Mouse (Mus musculus): ENCODE results near the gene Bcl2l1.
A peak's percentile ranks its signal among the peaks of the same experiment; 100 is the strongest.

The Bcl2l1 gene

DNA sequence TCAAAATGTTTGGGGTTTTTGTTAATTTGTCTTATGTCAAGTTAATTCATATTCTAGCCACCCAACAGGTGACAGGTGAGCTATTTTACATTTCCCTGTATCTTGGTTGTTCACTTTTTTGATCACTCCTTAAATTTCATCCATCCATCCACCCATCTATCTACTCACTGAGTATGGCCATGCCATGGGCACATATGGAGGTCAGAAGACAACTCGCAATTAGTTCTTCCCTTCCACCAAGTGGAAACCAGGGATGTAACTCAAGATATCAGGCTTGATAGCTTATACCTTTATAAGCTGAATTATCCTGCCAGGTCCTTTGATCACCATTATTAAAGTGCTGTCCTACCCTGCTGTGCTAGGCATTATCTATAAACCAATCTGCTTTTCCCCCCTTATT, 7.8 kb downstream of the Bcl2l1 start:
- DNase-seq, result peak; percentile 68

- DNase-seq, result peak; percentile 91
Observed at GRCm38 (mm10) chr2:152821566-152821965, 10.0 kb downstream of the Bcl2l1 start.

DNA sequence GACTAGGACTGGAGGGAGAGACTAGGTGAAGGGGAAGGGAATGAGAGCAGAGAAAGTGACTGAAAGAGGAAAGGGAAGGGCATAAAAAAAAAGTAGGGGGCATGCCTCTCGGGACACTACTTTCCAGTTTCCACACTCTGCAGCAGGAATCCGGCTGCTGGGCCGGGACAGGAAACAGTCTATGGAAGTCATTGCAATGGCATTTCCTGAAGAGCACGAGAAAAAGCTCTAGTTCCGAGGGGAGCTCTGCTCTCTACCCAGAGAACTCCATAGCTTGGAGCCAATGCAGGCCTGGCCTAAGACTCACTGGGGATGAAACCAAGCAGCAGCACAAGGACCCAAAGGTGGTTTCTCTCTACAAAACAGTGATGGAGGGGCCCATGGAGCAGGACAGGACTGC, 10.5 kb downstream of the Bcl2l1 start:
- peak; percentile 99 for DNase-seq

DNA sequence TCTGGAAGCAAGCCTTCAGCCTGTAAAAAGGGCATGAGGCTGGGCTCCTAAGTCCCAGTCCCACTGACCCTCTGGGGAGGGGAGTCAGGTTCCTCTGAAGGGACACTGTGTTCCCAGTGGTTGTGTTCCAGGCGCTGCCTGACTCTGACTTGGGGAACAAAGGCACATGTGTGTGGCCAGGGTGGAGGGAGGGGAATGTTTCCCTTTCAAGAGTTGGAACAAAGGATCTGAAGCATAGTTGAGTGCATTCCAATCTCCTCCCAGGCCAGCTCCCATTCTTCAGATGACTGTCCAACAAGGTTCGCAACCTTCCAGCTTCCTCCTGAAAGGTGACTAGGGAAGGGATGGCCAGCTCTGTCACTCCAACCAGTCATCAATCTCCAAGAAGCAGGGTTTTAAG, 11.2 kb downstream of the Bcl2l1 start:
- DNase-seq, result peak; percentile 100

DNA sequence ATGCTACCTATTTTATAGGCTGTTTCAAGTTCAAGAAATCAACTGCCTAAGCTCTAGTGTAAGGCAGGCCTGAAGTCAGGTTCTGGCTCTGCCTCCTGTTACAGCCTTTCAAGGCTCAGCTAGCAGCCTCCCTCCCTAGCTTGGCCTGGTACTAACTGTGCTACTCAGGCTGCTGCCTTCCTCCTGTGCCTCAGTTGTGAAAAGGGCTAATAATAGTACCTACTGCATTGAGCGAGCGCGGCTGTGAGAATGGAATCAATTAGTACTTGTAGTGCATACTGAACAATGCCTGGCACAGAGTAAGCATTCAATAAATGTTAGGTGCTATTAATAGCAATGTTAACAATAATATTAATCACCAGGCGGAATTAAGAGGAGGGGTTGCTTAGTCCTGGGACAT, 11.6 kb downstream of the Bcl2l1 start:
- DNase-seq, result peak; percentile 98

DNA sequence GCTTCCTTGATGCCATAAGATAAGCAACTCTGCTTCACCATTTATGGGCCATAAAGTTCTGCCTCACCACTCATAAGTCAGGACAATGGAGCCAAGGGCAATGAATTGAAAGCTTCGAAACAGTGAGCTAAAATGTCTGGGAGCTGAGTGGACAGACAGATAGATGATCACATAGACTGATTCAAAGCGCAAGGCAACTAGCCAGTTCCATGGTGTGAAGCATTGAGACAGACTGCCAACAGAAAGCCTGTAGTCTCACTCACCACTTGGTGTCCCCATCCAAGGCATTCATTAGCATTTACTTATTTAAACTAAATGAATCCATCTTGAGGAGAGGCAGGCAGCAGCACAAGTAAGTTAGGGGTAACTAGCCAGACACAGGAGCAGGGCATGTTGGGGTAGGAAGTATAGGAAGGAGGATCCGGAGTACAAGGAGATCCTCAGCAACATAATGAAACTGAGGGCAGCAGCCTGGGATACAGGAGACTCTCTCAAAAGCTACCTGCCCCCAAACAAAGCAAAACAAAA, 12.4 kb downstream of the Bcl2l1 start:
- peak; percentile 88 for DNase-seq

DNA sequence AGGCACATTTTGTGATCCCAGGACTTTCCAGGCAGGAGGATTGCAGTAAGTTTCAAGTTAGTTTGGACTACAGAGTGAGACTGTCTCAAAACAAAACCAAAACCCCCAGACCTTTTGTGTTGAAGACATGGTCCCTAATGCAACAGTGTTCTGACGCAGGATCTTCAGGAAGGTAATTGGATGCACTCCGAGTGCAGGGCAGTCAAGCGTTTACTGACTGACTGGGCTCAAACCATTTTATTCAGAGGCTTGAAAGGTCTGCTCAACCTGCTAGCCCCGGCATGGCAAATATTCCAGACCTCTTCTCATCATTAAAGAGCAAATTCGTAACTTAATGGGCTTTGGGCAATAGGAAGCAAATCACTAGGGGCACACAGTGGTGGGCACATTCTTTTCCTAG, 12.8 kb downstream of the Bcl2l1 start:
- no peak for DNase-seq

DNA sequence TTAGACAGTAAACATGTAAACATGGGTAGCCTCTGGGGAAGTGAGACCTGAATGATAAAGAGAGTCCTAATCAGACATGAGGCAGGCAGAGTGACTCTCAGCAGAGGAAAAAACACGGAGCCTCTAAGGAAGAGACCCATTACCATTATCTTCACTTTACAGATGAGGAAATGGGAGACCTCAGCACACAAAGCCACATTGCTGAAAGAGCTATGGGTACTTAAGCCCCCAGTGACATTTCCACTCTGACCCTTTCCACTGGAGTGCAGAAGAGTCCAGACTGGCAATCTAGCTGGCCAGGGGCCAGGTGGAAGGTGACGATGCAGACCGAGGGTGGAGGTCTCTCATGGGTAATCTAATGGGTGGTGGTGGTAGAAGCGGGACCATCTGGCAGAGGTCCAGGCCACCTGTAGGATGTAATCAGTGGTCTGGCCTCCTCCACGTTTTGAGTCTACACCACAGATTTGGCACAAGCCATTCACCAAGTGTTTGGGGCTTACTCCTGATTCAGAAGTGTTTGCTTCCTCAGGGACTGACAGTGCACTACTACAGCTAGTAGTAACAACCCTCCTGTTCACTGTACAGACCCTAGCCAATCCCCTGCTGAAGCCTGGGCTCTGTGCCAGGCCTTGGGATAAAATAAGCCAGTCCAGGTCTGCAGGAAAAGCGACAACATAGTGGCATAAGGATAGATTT, 13.8 kb downstream of the Bcl2l1 start:
- DNase-seq, result peak; percentile 97

- peak; percentile 89 for DNase-seq
Observed at GRCm38 (mm10) chr2:152816657-152817348, 14.7 kb downstream of the Bcl2l1 start.

DNA sequence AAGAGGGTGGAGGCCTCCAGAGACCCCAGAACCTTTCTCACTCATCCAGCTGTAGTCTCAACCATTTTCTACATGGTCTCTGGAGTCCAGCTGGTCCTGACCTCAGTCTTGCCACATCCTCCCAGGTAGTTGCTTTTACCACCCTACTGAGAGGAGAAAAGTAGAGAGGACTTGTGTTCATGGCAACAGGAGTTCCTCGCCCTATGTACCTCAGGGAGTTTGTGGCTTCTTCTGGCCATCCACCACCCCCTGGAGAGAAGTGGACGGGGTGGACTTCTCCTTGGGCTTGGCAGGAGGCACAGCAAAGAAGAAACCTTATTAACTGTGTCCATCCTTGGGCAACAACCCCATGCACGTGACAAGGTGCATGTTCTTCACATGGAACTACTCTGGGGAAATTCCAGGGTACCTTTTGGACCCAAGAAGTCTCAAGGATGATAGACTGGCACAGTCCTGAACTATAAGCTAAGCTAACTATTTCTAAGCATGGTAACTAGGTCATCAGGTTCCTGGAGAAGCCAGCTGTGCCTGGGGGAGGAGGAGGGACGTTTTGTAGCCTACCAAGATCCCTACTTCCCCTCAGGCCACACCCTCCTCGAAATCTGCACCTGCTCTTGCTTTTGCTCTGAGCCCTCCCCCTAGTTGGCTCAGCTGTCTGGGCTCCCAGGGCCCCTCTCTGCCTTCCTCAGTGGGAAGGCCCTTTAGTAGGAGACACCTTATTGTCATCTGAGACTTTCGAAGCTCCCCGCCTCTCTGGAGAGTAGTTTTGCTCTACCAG, 15.5 kb downstream of the Bcl2l1 start:
- peak; percentile 94 for DNase-seq

- peak; percentile 92 for DNase-seq
Observed at GRCm38 (mm10) chr2:152814213-152814874, 17.2 kb downstream of the Bcl2l1 start.

DNA sequence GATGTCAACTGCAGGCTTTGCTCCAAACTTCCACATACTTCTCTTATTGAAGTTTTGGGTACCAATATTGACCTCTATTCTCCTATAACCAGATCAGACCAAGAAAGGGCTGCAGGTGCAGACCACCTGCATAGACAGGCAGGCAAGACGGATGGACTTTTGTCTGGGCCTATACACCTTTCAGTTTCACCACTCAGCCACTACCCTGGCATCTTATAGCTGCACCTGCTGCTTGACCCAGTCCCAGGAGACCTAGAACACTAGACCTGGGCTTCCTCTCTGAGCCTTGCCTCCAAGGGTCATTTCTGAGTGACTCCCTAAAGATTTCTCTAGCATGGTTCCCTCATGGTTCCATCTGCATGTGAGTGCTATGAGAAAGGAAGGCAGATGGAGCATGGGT, 18.3 kb downstream of the Bcl2l1 start:
- DNase-seq, result no peak

- peak; percentile 92 for DNase-seq
Observed at GRCm38 (mm10) chr2:152811336-152812165, 20.0 kb downstream of the Bcl2l1 start.

- DNase-seq, result peak; percentile 97
Observed at GRCm38 (mm10) chr2:152810158-152810941, 21.2 kb downstream of the Bcl2l1 start.

GRCm38 (mm10) chr2:152808178-152808577, 23.4 kb downstream of the Bcl2l1 start:
- peak; percentile 88 for DNase-seq

DNA sequence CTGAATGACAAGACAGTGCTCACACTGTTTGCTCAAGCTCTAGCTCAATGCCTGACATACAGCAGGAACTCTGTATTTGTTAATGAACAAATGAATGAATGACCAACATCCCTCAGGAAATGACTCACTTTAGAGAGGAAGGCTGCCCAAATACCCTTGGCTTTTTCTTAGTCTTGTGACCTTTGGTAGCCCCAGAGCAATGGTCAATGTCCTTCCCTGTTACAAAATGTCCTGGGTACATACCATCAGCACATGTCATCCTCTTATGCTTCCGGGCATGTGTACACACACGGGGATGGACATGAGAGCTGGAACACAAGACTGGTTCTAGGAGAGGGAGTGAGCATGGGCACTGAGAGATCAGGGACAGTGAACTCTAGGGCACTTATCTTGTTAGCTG, 25.5 kb downstream of the Bcl2l1 start:
- peak; percentile 99 for DNase-seq

GRCm38 (mm10) chr2:152805111-152805490, 26.4 kb downstream of the Bcl2l1 start:
- peak; percentile 92 for DNase-seq

DNA sequence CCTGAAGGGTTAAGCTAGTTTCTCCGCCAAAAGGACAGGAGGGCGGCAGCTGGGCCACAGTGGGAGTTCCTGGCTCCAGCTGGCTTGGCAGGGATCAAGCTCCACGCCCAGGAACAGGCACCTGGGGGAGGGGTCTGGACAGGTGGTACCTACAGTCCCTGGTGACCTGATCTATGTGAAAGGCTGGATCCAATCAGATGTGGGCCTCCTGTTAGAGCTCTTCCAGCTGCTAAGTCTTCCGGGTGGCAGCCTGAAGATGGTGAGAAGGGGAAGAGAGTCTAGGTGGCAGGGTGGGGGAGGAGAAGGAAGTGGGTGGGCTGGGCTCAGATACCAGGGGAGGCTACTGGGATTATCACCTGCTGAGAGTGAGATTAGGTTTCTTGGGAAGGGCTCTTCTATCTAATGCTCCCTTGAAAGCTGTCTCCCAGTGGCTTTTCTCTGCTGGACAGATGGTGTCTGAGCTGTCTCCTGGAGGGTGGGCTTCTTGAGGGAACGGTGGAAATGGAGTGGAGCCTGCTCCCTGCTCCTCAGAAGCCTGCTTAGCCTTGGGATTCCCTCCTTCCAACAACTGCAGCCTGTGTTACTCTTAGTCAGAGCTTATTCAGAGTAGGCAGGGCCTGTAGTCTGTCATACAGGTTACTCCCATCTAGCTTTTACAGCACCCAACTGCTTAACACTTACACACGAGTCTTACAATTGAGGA, 27.0 kb downstream of the Bcl2l1 start:
- DNase-seq, result peak; percentile 96

DNA sequence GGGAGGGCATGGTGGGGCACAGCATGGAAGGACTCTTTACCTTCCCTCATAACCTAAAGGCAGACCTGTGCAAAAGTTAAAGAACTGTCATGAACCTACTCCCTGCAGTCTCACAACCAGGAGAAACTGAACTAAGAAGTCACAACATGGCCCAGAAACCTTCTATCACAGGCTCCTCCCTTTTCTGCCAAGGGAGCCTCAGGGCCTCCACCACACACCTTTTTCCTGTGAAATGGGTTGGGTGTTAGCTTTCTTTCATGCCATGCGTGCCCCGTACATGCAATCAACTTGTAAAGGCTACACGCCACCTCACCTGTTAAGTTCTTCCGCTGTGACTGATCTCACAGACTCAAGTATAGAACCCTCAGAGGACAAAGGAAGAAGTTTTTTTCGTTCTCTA, 28.4 kb downstream of the Bcl2l1 start:
- peak; percentile 90 for DNase-seq

- DNase-seq, result no peak
Observed at GRCm38 (mm10) chr2:152802303-152802702, 29.2 kb downstream of the Bcl2l1 start.

DNA sequence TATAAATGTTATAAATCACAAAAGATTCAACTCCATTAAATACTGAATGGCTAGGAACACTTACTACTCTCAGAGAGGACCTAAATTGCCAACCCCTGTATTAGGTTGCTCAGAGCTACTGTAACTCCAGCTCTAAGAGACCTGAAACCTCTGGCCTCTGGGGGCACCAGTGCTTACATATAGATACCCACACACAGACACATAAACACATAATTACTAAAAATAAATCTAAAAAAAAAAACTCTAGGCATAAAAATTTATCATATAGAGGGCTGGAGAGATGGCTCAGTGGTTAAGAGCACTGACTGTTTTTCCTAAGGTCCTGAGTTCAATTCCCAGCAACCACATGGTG, 30.8 kb downstream of the Bcl2l1 start:
- no peak for DNase-seq

Data from heart, adult 11 months (tissue).